Mouse (Mus musculus): ENCODE measurements around the gene 4930518I15Rik.

GRCm38 (mm10) chr2:156879541-156879940 is 21.8 kb upstream of the 4930518I15Rik start:
- TF ChIP-seq POLR2A (IDR thresholded peaks at IDR 0.05; ENCODE audit: insufficient read depth, low read depth, low read length): no peak
- TF ChIP-seq CTCF (IDR thresholded peaks at IDR 0.05; ENCODE audit: insufficient read depth, low read depth, low read length): no peak

Measured in olfactory bulb, adult 2 months (tissue).